Mouse (Mus musculus): ENCODE data around the gene S100a5.

DNA sequence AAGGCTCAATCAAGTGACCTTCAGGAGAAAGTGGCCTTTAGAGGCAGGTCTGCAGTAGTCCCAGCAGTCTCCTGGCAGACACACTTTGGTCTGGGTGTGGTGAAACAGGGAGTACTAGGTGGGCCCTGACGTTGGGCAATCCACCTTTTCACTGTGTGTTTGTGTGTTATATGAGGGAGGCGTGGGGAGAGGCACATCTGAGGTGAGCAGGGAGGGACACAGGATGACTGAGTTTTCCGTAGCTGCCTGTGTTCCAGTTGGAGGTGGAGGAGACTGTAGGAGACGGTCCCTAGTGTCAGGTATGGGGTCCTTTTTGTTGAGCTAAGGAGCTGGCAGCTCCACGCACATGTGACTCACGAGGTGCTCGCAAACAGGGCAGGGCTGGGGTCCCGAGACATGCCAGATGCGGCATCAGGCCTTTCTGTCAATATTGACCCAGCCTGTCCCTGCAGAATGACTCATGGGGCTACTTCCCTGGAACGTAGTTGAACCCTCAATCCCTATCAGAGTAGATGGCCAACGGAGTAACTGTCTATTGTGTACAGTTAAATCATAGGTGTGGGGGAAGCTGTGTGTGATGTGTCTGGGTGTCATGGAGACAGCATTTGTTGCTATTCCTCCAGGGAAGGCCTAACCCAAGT, 6.4 kb downstream of the S100a5 start:
- TF ChIP-seq POLR2A (IDR thresholded peaks at IDR 0.05; ENCODE audit: borderline replicate concordance, low read depth, low read length) (no peak), CTCF (IDR thresholded peaks at IDR 0.05; ENCODE audit: low read depth, low read length) (no peak)
